ENCODE assay signal across 13 mouse cellular contexts in genomic region chr2:33638141-33638733, GRCm38 (mm10). TPM values are rescaled to one million over a fixed set of nuclear protein-coding genes. Genes with fewer than 3 reads are reported as not detected.
A peak's percentile ranks its signal among the peaks of the same experiment; 100 is the strongest.
DNase-seq lines count a peak whose midpoint lies in the region; ATAC-seq and TF ChIP-seq lines count a peak whose summit lies in the region.
"Had no signal": no experiment of that assay in that cellular context is flagged by ENCODE, and none has a peak within 500 bp of the region (broad histone marks: within the 10 kb centered on the region; RNA-seq: fewer than 3 reads in every experiment).

No protein-coding gene starts in this region.

- 0 out of 2 replicates have a peak overlapping the region, but pooled peaks have one; percentile 50 for H3K4me3 ChIP-seq in kidney, embryonic 16.5 days (ENCODE audit: low read length)
- H3K4me3 ChIP-seq in kidney, adult 2 months (ENCODE audit: insufficient read depth, low read depth, low read length): no peak overlapping the region
- peak overlapping the region; percentile 48 for H3K4me3 ChIP-seq in hindbrain, embryonic 13.5 days
- H3K4me3 ChIP-seq in midbrain, embryonic 11.5 days (ENCODE audit: low read depth, low read length): peak overlapping the region; percentile 43
- peak overlapping the region; percentile 42 for H3K4me3 ChIP-seq in neural tube, embryonic 15.5 days (replicated peaks)
- H3K4me3 ChIP-seq in lung, postnatal 0 days (ENCODE audit: low read depth, low read length): no peak overlapping the region

- no peak overlapping the region for H3K27ac ChIP-seq in kidney, embryonic 16.5 days (ENCODE audit: low read length)
- H3K27ac ChIP-seq in kidney, adult 2 months (ENCODE audit: insufficient read depth, low read depth, low read length): no peak overlapping the region
- H3K27ac ChIP-seq in hindbrain, embryonic 13.5 days: peak overlapping the region; percentile 90
- no peak overlapping the region for H3K27ac ChIP-seq in midbrain, embryonic 11.5 days (ENCODE audit: low read depth, low read length)
- peak overlapping the region; percentile 84 for H3K27ac ChIP-seq in neural tube, embryonic 15.5 days (replicated peaks)
- no peak overlapping the region for H3K27ac ChIP-seq in lung, postnatal 0 days (ENCODE audit: low read length)
- H3K27ac ChIP-seq: heart, embryonic 13.5 days had no signal

- no peak for TF ChIP-seq EP300 in lung, postnatal 0 days (IDR thresholded peaks at IDR 0.05)

- H3K9ac ChIP-seq in kidney, embryonic 16.5 days (replicated peaks; ENCODE audit: low read length): no peak overlapping the region
- peak overlapping the region; percentile 86 for H3K9ac ChIP-seq in hindbrain, embryonic 13.5 days
- peak overlapping the region; percentile 62; the same call in 1 of the 2 replicates for H3K9ac ChIP-seq in midbrain, embryonic 11.5 days (ENCODE audit: low read length)
- H3K9ac ChIP-seq in neural tube, embryonic 15.5 days (replicated peaks): peak overlapping the region; percentile 65
- no peak overlapping the region for H3K9ac ChIP-seq in lung, postnatal 0 days (replicated peaks; ENCODE audit: low read depth)
- H3K9ac ChIP-seq: heart, embryonic 13.5 days had no signal

- peaks cover 27% of the 10 kb centered on the region for H3K4me1 ChIP-seq in kidney, embryonic 16.5 days (ENCODE audit: insufficient read depth, low read length)
- no peaks in the 10 kb centered on the region for H3K4me1 ChIP-seq in kidney, adult 2 months (ENCODE audit: control insufficient read depth, insufficient read depth, low read length)
- peaks cover 29% of the 10 kb centered on the region for H3K4me1 ChIP-seq in hindbrain, embryonic 13.5 days (replicated peaks)
- peaks cover 15% of the 10 kb centered on the region; the same call in 1 of the 2 replicates for H3K4me1 ChIP-seq in midbrain, embryonic 11.5 days (ENCODE audit: control insufficient read depth, insufficient read depth, low read length)
- H3K4me1 ChIP-seq in neural tube, embryonic 15.5 days: peaks cover 35% of the 10 kb centered on the region
- peaks cover 11% of the 10 kb centered on the region for H3K4me1 ChIP-seq in lung, postnatal 0 days (ENCODE audit: insufficient read depth, low read depth, low read length)

- no peak for TF ChIP-seq POLR2A in kidney, adult 2 months (IDR thresholded peaks at IDR 0.05; ENCODE audit: low read depth, low read length)

- WGBS in kidney, embryonic 16.5 days: 50% methylated on average over 6 of the region's 6 CpGs
- WGBS in kidney, adult 2 months: 91% methylated on average over 6 of the region's 6 CpGs
- 17% methylated on average over 6 of the region's 6 CpGs for WGBS in hindbrain, embryonic 13.5 days
- 17% methylated on average over 6 of the region's 6 CpGs for WGBS in midbrain, embryonic 11.5 days
- 15% methylated on average over 6 of the region's 6 CpGs for WGBS in neural tube, embryonic 15.5 days
- 52% methylated on average over 6 of the region's 6 CpGs for WGBS in lung, postnatal 0 days

- peaks cover 96% of the 10 kb centered on the region for H3K27me3 ChIP-seq in kidney, embryonic 16.5 days (ENCODE audit: insufficient read depth, low read length)
- H3K27me3 ChIP-seq in kidney, adult 2 months (replicated peaks; ENCODE audit: control insufficient read depth, insufficient read depth, low read length): peaks cover 16% of the 10 kb centered on the region
- H3K27me3 ChIP-seq in hindbrain, embryonic 13.5 days: peaks cover 96% of the 10 kb centered on the region
- H3K27me3 ChIP-seq in midbrain, embryonic 11.5 days (ENCODE audit: control insufficient read depth, insufficient read depth, low read length): peaks cover 98% of the 10 kb centered on the region
- peaks cover 79% of the 10 kb centered on the region for H3K27me3 ChIP-seq in neural tube, embryonic 15.5 days (replicated peaks)
- peaks cover 87% of the 10 kb centered on the region for H3K27me3 ChIP-seq in lung, postnatal 0 days (replicated peaks; ENCODE audit: insufficient read depth, low read length)

- DNase-seq in kidney, adult 2 months: no peak
- DNase-seq in midbrain, embryonic 11.5 days (ENCODE audit: low spot score, missing footprints): peak; percentile 93
- no peak for DNase-seq in lung, postnatal 0 days (ENCODE audit: low spot score)
- DNase-seq: cerebellum, adult 11 months; gastrocnemius, postnatal 10 days; right cerebral cortex, postnatal 14 days had no signal

- TF ChIP-seq CTCF in kidney, adult 2 months (conservative IDR thresholded peaks at IDR 0.05; ENCODE audit: insufficient read depth, insufficient read length, low read depth, low read length): no peak
- TF ChIP-seq CTCF in lung, postnatal 0 days (IDR thresholded peaks at IDR 0.05): no peak

- no peak for ATAC-seq in kidney, embryonic 16.5 days (ENCODE audit: low FRiP score, low TSS enrichment)
- no peak for ATAC-seq in hindbrain, embryonic 13.5 days (ENCODE audit: low FRiP score)
- no peak for ATAC-seq in midbrain, embryonic 11.5 days (ENCODE audit: low FRiP score)
- ATAC-seq in neural tube, embryonic 15.5 days (ENCODE audit: low FRiP score): no peak
- no peak for ATAC-seq in frontal cortex, adult (ENCODE audit: low TSS enrichment)
- no peak for ATAC-seq in lung, postnatal 0 days
- ATAC-seq: inflammation-experienced regulatory T-cells, adult 6 months had no signal

- H3K9me3 ChIP-seq in kidney, embryonic 16.5 days (ENCODE audit: low read length): no peaks in the 10 kb centered on the region
- H3K9me3 ChIP-seq in hindbrain, embryonic 13.5 days: no peaks in the 10 kb centered on the region
- H3K9me3 ChIP-seq in midbrain, embryonic 11.5 days (ENCODE audit: control insufficient read depth, low read length): no peaks in the 10 kb centered on the region
- no peaks in the 10 kb centered on the region for H3K9me3 ChIP-seq in neural tube, embryonic 15.5 days (replicated peaks)
- no peaks in the 10 kb centered on the region for H3K9me3 ChIP-seq in lung, postnatal 0 days (ENCODE audit: low read length)
- H3K9me3 ChIP-seq: heart, embryonic 13.5 days had no signal

- peak overlapping the region; percentile 70 for H3K4me2 ChIP-seq in kidney, embryonic 16.5 days (replicated peaks; ENCODE audit: low read depth, low read length)
- H3K4me2 ChIP-seq in hindbrain, embryonic 13.5 days: peak overlapping the region; percentile 55
- peak overlapping the region; percentile 49 for H3K4me2 ChIP-seq in midbrain, embryonic 11.5 days
- H3K4me2 ChIP-seq in neural tube, embryonic 15.5 days: peak overlapping the region; percentile 58
- no peak overlapping the region for H3K4me2 ChIP-seq in lung, postnatal 0 days (replicated peaks; ENCODE audit: low read depth, low read length)

- H3K36me3 ChIP-seq in kidney, embryonic 16.5 days (ENCODE audit: insufficient read depth, low read length): no peaks in the 10 kb centered on the region
- no peaks in the 10 kb centered on the region for H3K36me3 ChIP-seq in kidney, adult 2 months (ENCODE audit: control insufficient read depth, insufficient read depth, low read length)
- no peaks in the 10 kb centered on the region for H3K36me3 ChIP-seq in hindbrain, embryonic 13.5 days
- H3K36me3 ChIP-seq in midbrain, embryonic 11.5 days (ENCODE audit: control insufficient read depth, insufficient read depth, low read length): no peaks in the 10 kb centered on the region
- H3K36me3 ChIP-seq in neural tube, embryonic 15.5 days: no peaks in the 10 kb centered on the region
- H3K36me3 ChIP-seq in lung, postnatal 0 days (ENCODE audit: insufficient read depth, low read length): no peaks in the 10 kb centered on the region
- H3K36me3 ChIP-seq: heart, embryonic 13.5 days had no signal

RNA-seq across cellular contexts. Expression of gene Lmx1b, which starts 2.1 kb away (rescaled TPM):
- 0.94 and 1.3 TPM in 2 replicates for polyA plus RNA-seq in kidney, embryonic 16.5 days (2015; fragmentation: Nextera tagmentation; extraction: Ambion mirVana)
- polyA plus RNA-seq in kidney, adult 2 months (2012; rRNA removed): 2.9 and 3.7 TPM in 2 replicates
- 6.3 and 6.7 TPM in 2 replicates for polyA plus RNA-seq in hindbrain, embryonic 13.5 days (2015; fragmentation: Nextera tagmentation; extraction: Ambion mirVana)
- 2.0 and 2.2 TPM in 2 replicates for polyA plus RNA-seq in midbrain, embryonic 11.5 days (2014; fragmentation: Nextera tagmentation; extraction: Ambion mirVana)
- 7.9 and 8.5 TPM in 2 replicates for polyA plus RNA-seq in neural tube, embryonic 15.5 days (2015; fragmentation: Nextera tagmentation; extraction: Ambion mirVana)
- not detected in 2 replicates for polyA plus RNA-seq in lung, postnatal 0 days (2015; fragmentation: Nextera tagmentation; extraction: Ambion mirVana)
- polyA plus RNA-seq: heart, embryonic 13.5 days; inflammation-experienced regulatory T-cells, adult 6 months; liver, embryonic 16.5 days had no signal

Comparison
In these comparisons a context has a peak if more than half of its experiments do, and no peak if none do; other contexts are left out.
1. H3K4me3 ChIP-seq: peak in kidney, embryonic 16.5 days (single experiment), hindbrain, embryonic 13.5 days (single experiment), midbrain, embryonic 11.5 days (single experiment) and neural tube, embryonic 15.5 days (single experiment); none in kidney, adult 2 months (single experiment) and lung, postnatal 0 days (single experiment).
2. H3K27ac ChIP-seq: peak in hindbrain, embryonic 13.5 days (single experiment) and neural tube, embryonic 15.5 days (single experiment); none in kidney, embryonic 16.5 days (single experiment), kidney, adult 2 months (single experiment), midbrain, embryonic 11.5 days (single experiment) and lung, postnatal 0 days (single experiment).
3. H3K9ac ChIP-seq: peak in hindbrain, embryonic 13.5 days (single experiment), midbrain, embryonic 11.5 days (single experiment) and neural tube, embryonic 15.5 days (single experiment); none in kidney, embryonic 16.5 days (single experiment) and lung, postnatal 0 days (single experiment).